Mouse (Mus musculus) neural tube, embryonic 13.5 days (tissue): ENCODE measurements around the gene Pde1b. TPM values are rescaled to one million over a fixed set of nuclear protein-coding genes. Genes with fewer than 3 reads are reported as not detected.
A peak's percentile ranks its signal among the peaks of the same experiment; 100 is the strongest.

Experiments
- ATAC-seq: fragments of 200-750 bp; cut with Nextera tagmentation; 2 replicates; pipeline ENCODE4 v1.8.0; 2017; ENCODE audit warnings: low read depth, mild to moderate bottlenecking, moderate TSS enrichment, moderate library complexity
- H3K27ac ChIP-seq: fragments of 300-500 bp; sonication (generic); replicated peaks from 2 replicates; pipeline ENCODE4 v1.5.1; 2015; ENCODE audit warnings: moderate library complexity, mild to moderate bottlenecking, inconsistent platforms
- H3K27me3 ChIP-seq: fragments of 300-500 bp; sonication (generic); 2 replicates; pipeline ENCODE4 v1.6.1; 2015; ENCODE audit warnings: mild to moderate bottlenecking, inconsistent platforms
- H3K36me3 ChIP-seq: fragments of 300-500 bp; sonication (generic); 2 replicates; pipeline ENCODE4 v1.6.1; 2015; ENCODE audit warnings: mild to moderate bottlenecking, inconsistent platforms
- H3K4me1 ChIP-seq: fragments of 300-500 bp; sonication (generic); replicated peaks from 2 replicates; pipeline ENCODE4 v1.6.1; 2015; ENCODE audit warnings: inconsistent platforms
- H3K4me2 ChIP-seq: fragments of 300-500 bp; sonication (generic); 2 replicates; pipeline ENCODE4 v1.6.1; 2015; ENCODE audit warnings: inconsistent platforms, mild to moderate bottlenecking, moderate library complexity
- H3K4me3 ChIP-seq: fragments of 300-500 bp; sonication (generic); 2 replicates; pipeline ENCODE4 v1.5.1; 2015; ENCODE audit warnings: mild to moderate bottlenecking, inconsistent platforms
- H3K9ac ChIP-seq: fragments of 300-500 bp; sonication (generic); 2 replicates; pipeline ENCODE4 v1.6.1; 2015; ENCODE audit warnings: moderate library complexity, mild to moderate bottlenecking, inconsistent platforms
- H3K9me3 ChIP-seq: fragments of 300-500 bp; sonication (generic); 2 replicates; pipeline ENCODE4 v1.6.1; 2016; ENCODE audit warnings: inconsistent platforms
- WGBS: fragments of 180-500 bp; shearing (Covaris S2); methylation state at CpG from one replicate; pipeline ENCODE4 v1.1.7; 2015; 5-methylcytosine and 5-hydroxymethylcytosine counted together
- polyA plus RNA-seq: library from polyadenylated mRNA; unstranded; fragments of >200 nt; fragmentation: Nextera tagmentation; extraction: Ambion mirVana; gene quantifications from 2 replicates; pipeline ENCODE4 v1.2.1, GENCODE M21; 2015

Gene Pde1b
- 83.3 and 88.7 TPM in 2 replicates for polyA plus RNA-seq

GRCm38 (mm10) chr15:103502435-103503250, at the start of gene Pde1b:
TSS of gene Pde1b (plus strand) at chr15:103503034.
- Histone ChIP-seq H3K4me2 (peak within 1 kb of the TSS; percentile 78), H3K36me3 (no peaks in the 10 kb centered on the region), H3K4me1 (peaks cover 59% of the 10 kb centered on the region), H3K9me3 (no peaks in the 10 kb centered on the region), H3K4me3 (peak within 1 kb of the TSS; percentile 68), H3K9ac (peak within 1 kb of the TSS; percentile 90), H3K27ac (peak within 1 kb of the TSS; percentile 89), H3K27me3 (peaks cover 12% of the 10 kb centered on the region; the same call in 1 of the 2 replicates)
- peak; percentile 89 for ATAC-seq
- 2% methylated on average over 61 of the region's 63 CpGs for WGBS

DNA sequence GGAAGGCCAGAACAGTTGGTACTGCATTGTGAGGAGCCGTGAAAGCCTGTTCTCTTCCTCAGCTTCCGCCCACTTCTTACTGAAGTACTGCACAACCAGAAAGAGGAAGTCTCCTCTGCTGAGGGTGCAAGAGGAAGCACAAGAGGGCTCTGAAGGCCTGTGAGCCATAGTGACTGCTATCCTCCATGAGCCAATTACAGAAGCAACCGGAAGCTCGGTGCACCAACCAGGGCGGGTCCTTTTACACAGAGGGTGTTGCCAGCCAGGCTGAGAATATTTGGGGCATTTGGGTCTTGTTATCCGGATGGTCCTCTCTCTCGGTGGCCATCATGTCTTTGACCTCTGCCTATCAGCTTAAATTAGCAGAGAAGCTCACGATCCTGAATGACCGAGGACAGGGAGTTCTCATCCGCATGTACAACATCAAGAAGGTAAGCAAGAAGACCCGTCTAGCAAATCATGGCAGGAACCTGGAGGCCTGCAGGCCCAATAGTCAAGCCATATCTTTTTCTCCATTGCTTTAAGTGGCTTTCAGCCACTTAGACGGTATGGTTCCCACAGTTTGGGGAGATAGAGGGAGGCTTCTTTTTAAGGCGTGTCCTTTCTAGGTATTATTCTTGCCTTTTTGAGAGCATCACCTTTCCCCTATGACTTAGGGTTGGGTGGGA, 49.1 kb upstream of the Pde1b start, which contains the start of gene Nckap1l:
TSS of gene Nckap1l (plus strand) at position 244 of the 668 bp plus-strand sequence.
- Histone ChIP-seq H3K4me3 (no peak within 1 kb of the TSS), H3K36me3 (no peaks in the 10 kb centered on the region), H3K27me3 (no peaks in the 10 kb centered on the region), H3K27ac (no peak within 1 kb of the TSS), H3K4me1 (no peaks in the 10 kb centered on the region), H3K4me2 (no peak within 1 kb of the TSS), H3K9me3 (no peaks in the 10 kb centered on the region), H3K9ac (no peak within 1 kb of the TSS)
- 87% methylated on average over 13 of the region's 13 CpGs for WGBS
- ATAC-seq, result no peak

- no peak for ATAC-seq
- Histone ChIP-seq H3K9ac (no peak overlapping the region), H3K27ac (no peak overlapping the region), H3K4me3 (no peak overlapping the region), H3K4me2 (no peak overlapping the region), H3K9me3 (no peaks in the 10 kb centered on the region), H3K27me3 (no peaks in the 10 kb centered on the region), H3K36me3 (no peaks in the 10 kb centered on the region), H3K4me1 (no peaks in the 10 kb centered on the region)
- 88% methylated on average over 6 of the region's 6 CpGs for WGBS
These were observed 48.4 kb upstream of the Pde1b start for GRCm38 (mm10) chr15:103454449-103454848.

- Histone ChIP-seq H3K4me2 (no peak overlapping the region), H3K9me3 (no peaks in the 10 kb centered on the region), H3K27ac (no peak overlapping the region), H3K27me3 (no peaks in the 10 kb centered on the region), H3K36me3 (no peaks in the 10 kb centered on the region), H3K9ac (no peak overlapping the region), H3K4me1 (no peaks in the 10 kb centered on the region), H3K4me3 (no peak overlapping the region)
- no peak for ATAC-seq
- 80% methylated on average over 7 of the region's 7 CpGs for WGBS
These were observed 40.1 kb upstream of the Pde1b start for GRCm38 (mm10) chr15:103462539-103463261.

- no peak overlapping the region for H3K4me3 ChIP-seq
- H3K4me1 ChIP-seq, result no peaks in the 10 kb centered on the region
- no peak overlapping the region for H3K9ac ChIP-seq
- no peaks in the 10 kb centered on the region for H3K9me3 ChIP-seq
- 87% methylated on average over 7 of the region's 7 CpGs for WGBS
- H3K27me3 ChIP-seq, result no peaks in the 10 kb centered on the region
- no peak for ATAC-seq
- no peak overlapping the region for H3K27ac ChIP-seq
- no peaks in the 10 kb centered on the region for H3K36me3 ChIP-seq
- no peak overlapping the region for H3K4me2 ChIP-seq
These were observed 31.2 kb upstream of the Pde1b start for GRCm38 (mm10) chr15:103471488-103472194.

- Histone ChIP-seq H3K4me1 (no peaks in the 10 kb centered on the region), H3K9ac (no peak overlapping the region), H3K4me2 (no peak overlapping the region), H3K27me3 (no peaks in the 10 kb centered on the region), H3K27ac (no peak overlapping the region), H3K9me3 (no peaks in the 10 kb centered on the region), H3K36me3 (no peaks in the 10 kb centered on the region), H3K4me3 (no peak overlapping the region)
- no peak for ATAC-seq
- WGBS, result 83% methylated on average over 3 of the region's 3 CpGs
These were observed 30.6 kb upstream of the Pde1b start for GRCm38 (mm10) chr15:103472265-103472664.

- H3K4me3 ChIP-seq, result no peak overlapping the region
- no peaks in the 10 kb centered on the region for H3K4me1 ChIP-seq
- H3K9ac ChIP-seq, result no peak overlapping the region
- no peak overlapping the region for H3K27ac ChIP-seq
- no peak for ATAC-seq
- H3K4me2 ChIP-seq, result no peak overlapping the region
- 85% methylated on average over 7 of the region's 7 CpGs for WGBS
- H3K36me3 ChIP-seq, result no peaks in the 10 kb centered on the region
- no peaks in the 10 kb centered on the region for H3K9me3 ChIP-seq
- no peaks in the 10 kb centered on the region for H3K27me3 ChIP-seq
These were observed 29.7 kb upstream of the Pde1b start for GRCm38 (mm10) chr15:103473182-103473581.

- Histone ChIP-seq H3K27me3 (no peaks in the 10 kb centered on the region), H3K4me2 (no peak overlapping the region), H3K36me3 (no peaks in the 10 kb centered on the region), H3K9ac (no peak overlapping the region), H3K27ac (no peak overlapping the region), H3K9me3 (no peaks in the 10 kb centered on the region), H3K4me1 (no peaks in the 10 kb centered on the region), H3K4me3 (no peak overlapping the region)
- WGBS, result 92% methylated on average over 5 of the region's 5 CpGs
- ATAC-seq, result no peak
These were observed 29.1 kb upstream of the Pde1b start for GRCm38 (mm10) chr15:103473769-103474168.

- WGBS, result 78% methylated on average over 1 of the region's 1 CpGs
- Histone ChIP-seq H3K27ac (no peak overlapping the region), H3K36me3 (no peaks in the 10 kb centered on the region), H3K4me1 (no peaks in the 10 kb centered on the region; the same call in 1 of the 2 replicates), H3K9me3 (no peaks in the 10 kb centered on the region), H3K4me2 (no peak overlapping the region), H3K4me3 (no peak overlapping the region), H3K9ac (no peak overlapping the region), H3K27me3 (no peaks in the 10 kb centered on the region; the same call in 1 of the 2 replicates)
- ATAC-seq, result no peak
These were observed 23.7 kb upstream of the Pde1b start for GRCm38 (mm10) chr15:103479080-103479606.

DNA sequence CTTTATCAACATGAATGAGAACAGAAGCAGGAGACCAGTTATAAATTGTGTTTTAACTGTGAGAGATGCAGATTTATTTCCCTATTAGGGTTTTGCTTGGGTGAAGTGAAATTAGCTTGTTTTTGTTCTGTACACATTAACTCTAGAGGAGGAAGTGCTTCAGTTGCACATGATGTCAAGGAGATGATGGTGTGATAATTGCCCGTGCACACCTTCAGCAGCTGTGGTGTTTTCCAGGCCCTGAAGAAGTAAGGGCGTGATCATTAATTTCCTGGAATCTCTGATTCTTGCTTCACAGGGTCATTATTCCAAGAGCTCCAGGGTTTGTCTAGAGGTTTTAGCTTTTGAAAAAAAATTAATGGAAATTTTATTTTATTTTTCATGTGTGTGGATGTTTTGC, 22.7 kb upstream of the Pde1b start:
- H3K9me3 ChIP-seq, result no peaks in the 10 kb centered on the region
- H3K27me3 ChIP-seq, result no peaks in the 10 kb centered on the region; the same call in 1 of the 2 replicates
- no peak overlapping the region for H3K4me2 ChIP-seq
- H3K4me3 ChIP-seq, result no peak overlapping the region
- ATAC-seq, result no peak
- no peak overlapping the region for H3K9ac ChIP-seq
- peaks cover 10% of the 10 kb centered on the region for H3K4me1 ChIP-seq
- no peak overlapping the region for H3K27ac ChIP-seq
- no peaks in the 10 kb centered on the region for H3K36me3 ChIP-seq
- WGBS, result 88% methylated on average over 2 of the region's 2 CpGs

DNA sequence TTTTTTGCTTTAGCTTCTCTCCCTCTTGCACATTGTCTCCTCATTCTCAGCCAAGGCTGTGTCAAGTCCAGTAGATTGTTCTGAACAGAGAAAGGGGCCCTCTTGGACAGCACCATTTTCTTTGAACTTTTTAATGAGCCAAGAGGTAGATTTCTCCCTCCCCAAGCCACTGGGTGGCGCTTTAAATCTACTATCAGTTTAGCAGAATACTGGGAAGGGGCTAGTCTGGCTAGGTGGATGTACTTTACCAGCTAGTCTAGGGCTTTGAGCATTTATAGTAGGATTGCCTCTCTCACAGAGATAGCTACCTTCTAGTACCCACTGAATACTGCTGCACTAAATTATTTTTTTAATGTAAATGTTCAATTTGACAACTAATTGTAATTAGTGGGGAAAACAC, 20.3 kb upstream of the Pde1b start:
- Histone ChIP-seq H3K27ac (no peak overlapping the region), H3K27me3 (no peaks in the 10 kb centered on the region; the same call in 1 of the 2 replicates), H3K36me3 (no peaks in the 10 kb centered on the region), H3K4me3 (no peak overlapping the region), H3K4me2 (no peak overlapping the region), H3K4me1 (peaks cover 10% of the 10 kb centered on the region), H3K9ac (no peak overlapping the region), H3K9me3 (no peaks in the 10 kb centered on the region)
- peak; percentile 75 for ATAC-seq
- 0% methylated on average over 1 of the region's 1 CpGs for WGBS
